11 mouse cellular contexts compared by ENCODE assay signal in genomic region chr16:72794692-72795378, GRCm38 (mm10).
DNase-seq lines count a peak whose midpoint lies in the region; ATAC-seq and TF ChIP-seq lines count a peak whose summit lies in the region.
"Had no signal": no experiment of that assay in that cellular context is flagged by ENCODE, and none has a peak within 500 bp of the region (broad histone marks: within the 10 kb centered on the region; RNA-seq: fewer than 3 reads in every experiment).

No protein-coding gene starts in this region.

- H3K27me3 ChIP-seq in neural tube, embryonic 13.5 days: no peaks in the 10 kb centered on the region
- no peaks in the 10 kb centered on the region for H3K27me3 ChIP-seq in hindbrain, postnatal 0 days (ENCODE audit: insufficient read depth, low read length)
- H3K27me3 ChIP-seq in stomach, embryonic 15.5 days (replicated peaks): no peaks in the 10 kb centered on the region

- 0 out of 2 replicates have a peak, but pooled peaks have one; percentile 47 for ATAC-seq in neural tube, embryonic 13.5 days (ENCODE audit: low read depth)
- ATAC-seq in hindbrain, postnatal 0 days: peak; percentile 47; the same call in 1 of the 2 replicates
- no peak for ATAC-seq in stomach, embryonic 15.5 days (ENCODE audit: insufficient read depth, low FRiP score, low read depth)

- no peaks in the 10 kb centered on the region for H3K36me3 ChIP-seq in neural tube, embryonic 13.5 days
- H3K36me3 ChIP-seq in hindbrain, postnatal 0 days (ENCODE audit: insufficient read depth, low read length): no peaks in the 10 kb centered on the region
- H3K36me3 ChIP-seq in stomach, embryonic 15.5 days: no peaks in the 10 kb centered on the region

- no peaks in the 10 kb centered on the region for H3K9me3 ChIP-seq in neural tube, embryonic 13.5 days
- no peaks in the 10 kb centered on the region for H3K9me3 ChIP-seq in hindbrain, postnatal 0 days (ENCODE audit: low read length)
- no peaks in the 10 kb centered on the region for H3K9me3 ChIP-seq in stomach, embryonic 15.5 days

- H3K9ac ChIP-seq in neural tube, embryonic 13.5 days: no peak overlapping the region
- no peak overlapping the region for H3K9ac ChIP-seq in hindbrain, postnatal 0 days (replicated peaks; ENCODE audit: low read length)
- no peak overlapping the region for H3K9ac ChIP-seq in stomach, embryonic 15.5 days

- no peak for TF ChIP-seq CTCF in hindbrain, postnatal 0 days (IDR thresholded peaks at IDR 0.05; ENCODE audit: low read depth)

- no peak overlapping the region for H3K4me2 ChIP-seq in neural tube, embryonic 13.5 days
- 0 out of 2 replicates have a peak overlapping the region, but pooled peaks have one; percentile 6 for H3K4me2 ChIP-seq in hindbrain, postnatal 0 days (ENCODE audit: low read depth, low read length)
- 0 out of 2 replicates have a peak overlapping the region, but pooled peaks have one; percentile 3 for H3K4me2 ChIP-seq in stomach, embryonic 15.5 days

- DNase-seq in neural tube, embryonic 10.5 days (ENCODE audit: extremely low spot score, low spot score): no peak
- peak; percentile 70 to 79 for DNase-seq in cerebellum, postnatal 36 days
- DNase-seq in hindbrain, postnatal 0 days (ENCODE audit: low spot score): peak; percentile 65
- no peak for DNase-seq in left cerebral cortex, adult 18-20 months (ENCODE audit: low spot score in 2 of 2)
- no peak for DNase-seq in thymus, postnatal 10 days (ENCODE audit: low spot score in 2 of 2)
- DNase-seq: heart, postnatal 10 days; kidney, postnatal 4 days; thymus, postnatal 25 days had no signal

- 42% methylated on average over 6 of the region's 6 CpGs for WGBS in neural tube, embryonic 13.5 days
- 41% methylated on average over 6 of the region's 6 CpGs for WGBS in hindbrain, postnatal 0 days
- 61% methylated on average over 6 of the region's 6 CpGs for WGBS in stomach, embryonic 15.5 days

- peaks cover 36% of the 10 kb centered on the region for H3K4me1 ChIP-seq in neural tube, embryonic 13.5 days (replicated peaks)
- H3K4me1 ChIP-seq in hindbrain, postnatal 0 days (ENCODE audit: insufficient read depth, low read length): peaks cover 7% of the 10 kb centered on the region
- H3K4me1 ChIP-seq in stomach, embryonic 15.5 days: no peaks in the 10 kb centered on the region

- peak overlapping the region; percentile 49; the same call in 1 of the 2 replicates for H3K27ac ChIP-seq in neural tube, embryonic 13.5 days (replicated peaks)
- peak overlapping the region; percentile 48; the same call in 1 of the 2 replicates for H3K27ac ChIP-seq in hindbrain, postnatal 0 days
- no peak overlapping the region for H3K27ac ChIP-seq in stomach, embryonic 15.5 days
- H3K27ac ChIP-seq: macrophage had no signal

- H3K4me3 ChIP-seq in neural tube, embryonic 13.5 days: no peak overlapping the region
- no peak overlapping the region for H3K4me3 ChIP-seq in hindbrain, postnatal 0 days (ENCODE audit: low read length)
- H3K4me3 ChIP-seq in stomach, embryonic 15.5 days (replicated peaks): no peak overlapping the region

Comparison
In these comparisons a context has a peak if more than half of its experiments do, and no peak if none do; other contexts are left out.
1. DNase-seq: peak in cerebellum, postnatal 36 days (2 of 2) and hindbrain, postnatal 0 days (single experiment); none in neural tube, embryonic 10.5 days (single experiment), left cerebral cortex, adult 18-20 months (0 of 2) and thymus, postnatal 10 days (0 of 2).